ENCODE assay signal across 23 mouse cellular contexts in genomic region chr11:22061660-22062059, GRCm38 (mm10). TPM values are rescaled to one million over a fixed set of nuclear protein-coding genes. Genes with fewer than 3 reads are reported as not detected.
A peak's percentile ranks its signal among the peaks of the same experiment; 100 is the strongest.
DNase-seq lines count a peak whose midpoint lies in the region; ATAC-seq and TF ChIP-seq lines count a peak whose summit lies in the region.
"Had no signal": no experiment of that assay in that cellular context is flagged by ENCODE, and none has a peak within 500 bp of the region (broad histone marks: within the 10 kb centered on the region; RNA-seq: fewer than 3 reads in every experiment).

No protein-coding gene starts in this region.

- no peak overlapping the region for H3K9ac ChIP-seq in kidney, embryonic 15.5 days
- H3K9ac ChIP-seq: embryonic facial prominence, embryonic 12.5 days; embryonic facial prominence, embryonic 15.5 days; forebrain, postnatal 0 days; heart, embryonic 13.5 days; hindbrain, embryonic 13.5 days had no signal

- WGBS in kidney, embryonic 15.5 days: 32% methylated on average over 4 of the region's 4 CpGs

- no peaks in the 10 kb centered on the region for H3K4me1 ChIP-seq in kidney, embryonic 15.5 days
- H3K4me1 ChIP-seq: embryonic facial prominence, embryonic 12.5 days; embryonic facial prominence, embryonic 15.5 days; heart, embryonic 13.5 days had no signal

- H3K79me2 ChIP-seq in myocyte (ENCODE audit: control insufficient read depth, insufficient read depth): no peaks in the 10 kb centered on the region

- DNase-seq in kidney, postnatal 25 days: no peak
- peak; percentile 19 to 27 for DNase-seq in kidney, postnatal 4 days
- DNase-seq in kidney, postnatal 10 days: no peak
- no peak for DNase-seq in embryo, embryonic 10 days (ENCODE audit: low spot score)
- DNase-seq: adrenal gland, adult 8-10 months; adrenal gland, postnatal 25 days; cerebellum, adult 18-20 months; cerebellum, adult 9-10 months; cerebellum, postnatal 14 days; forebrain, postnatal 0 days; gastrocnemius, adult 2 months; gastrocnemius, postnatal 14 days; heart, adult 11 months had no signal

- H3K4me3 ChIP-seq in kidney, embryonic 15.5 days (replicated peaks): no peak overlapping the region
- no peak overlapping the region for H3K4me3 ChIP-seq in myocyte
- H3K4me3 ChIP-seq: embryonic facial prominence, embryonic 12.5 days; embryonic facial prominence, embryonic 15.5 days; gastrocnemius, adult 2 months; heart, embryonic 13.5 days; hindbrain, embryonic 10.5 days; hindbrain, embryonic 13.5 days had no signal

- H3K36me3 ChIP-seq in kidney, embryonic 15.5 days: no peaks in the 10 kb centered on the region
- no peaks in the 10 kb centered on the region for H3K36me3 ChIP-seq in myocyte (ENCODE audit: control insufficient read depth, insufficient read depth)
- H3K36me3 ChIP-seq: embryonic facial prominence, embryonic 15.5 days; hindbrain, embryonic 10.5 days had no signal

- peak; percentile 62; the same call in 1 of the 2 replicates for ATAC-seq in kidney, embryonic 15.5 days (replicated peaks; ENCODE audit: low FRiP score)
- ATAC-seq: activated CD4-positive, CD25-positive, alpha-beta regulatory T cell, adult 4 months; forebrain, embryonic 14.5 days; forebrain, postnatal 0 days; hindbrain, embryonic 16.5 days had no signal

- H3K9me3 ChIP-seq in kidney, embryonic 15.5 days (replicated peaks): no peaks in the 10 kb centered on the region
- H3K9me3 ChIP-seq: embryonic facial prominence, embryonic 12.5 days; embryonic facial prominence, embryonic 15.5 days; heart, embryonic 13.5 days; hindbrain, embryonic 10.5 days; hindbrain, embryonic 13.5 days had no signal

- no peak overlapping the region for H3K4me2 ChIP-seq in kidney, embryonic 15.5 days
- peak overlapping the region; percentile 14 for H3K4me2 ChIP-seq in myocyte (ENCODE audit: low read depth)
- H3K4me2 ChIP-seq: embryonic facial prominence, embryonic 12.5 days; embryonic facial prominence, embryonic 15.5 days; heart, embryonic 13.5 days; hindbrain, embryonic 13.5 days had no signal

- no peak for TF ChIP-seq POLR2A in myocyte (IDR thresholded peaks at IDR 0.05; ENCODE audit: insufficient read length, low read depth)

- no peak overlapping the region for H3ac ChIP-seq in myocyte (ENCODE audit: control insufficient read depth, insufficient read length)

- H3K27me3 ChIP-seq in kidney, embryonic 15.5 days: no peaks in the 10 kb centered on the region
- H3K27me3 ChIP-seq in myocyte (ENCODE audit: control insufficient read depth, insufficient read depth, insufficient read length): no peaks in the 10 kb centered on the region
- H3K27me3 ChIP-seq: embryonic facial prominence, embryonic 12.5 days; embryonic facial prominence, embryonic 15.5 days; heart, embryonic 13.5 days; hindbrain, embryonic 13.5 days had no signal

- no peak overlapping the region for H3K27ac ChIP-seq in kidney, embryonic 15.5 days
- H3K27ac ChIP-seq: embryonic facial prominence, embryonic 12.5 days; embryonic facial prominence, embryonic 15.5 days; gastrocnemius, adult 2 months; heart, embryonic 13.5 days; hindbrain, embryonic 10.5 days; hindbrain, embryonic 13.5 days had no signal

TF ChIP-seq in myocyte, 11 proteins besides CTCF, POLR2A, EP300 and RAD21:
- TF ChIP-seq CEBPB (IDR thresholded peaks at IDR 0.05; ENCODE audit: insufficient read depth, poor library complexity, severe bottlenecking): no peak
- peak; percentile 54 to 90 (median 88) for TF ChIP-seq MYOD1 (IDR thresholded peaks at IDR 0.05; ENCODE audit: control insufficient read depth in 1 of 3, insufficient read length in 2 of 3, low read depth in 2 of 3)
- TF ChIP-seq E2F4 (IDR thresholded peaks at IDR 0.05; ENCODE audit: insufficient read depth): no peak
- no peak for TF ChIP-seq REST (IDR thresholded peaks at IDR 0.05; ENCODE audit: insufficient read depth, insufficient read length)
- peak; percentile 92 for TF ChIP-seq TCF12 (IDR thresholded peaks at IDR 0.05; ENCODE audit: insufficient read depth, poor library complexity, severe bottlenecking)
- no peak for TF ChIP-seq MAX (IDR thresholded peaks at IDR 0.05; ENCODE audit: low read depth)
- no peak for TF ChIP-seq SRF (IDR thresholded peaks at IDR 0.05; ENCODE audit: control insufficient read depth, insufficient read length, low read depth)
- peak; percentile 9 to 87 (median 64) for TF ChIP-seq MYOG (IDR thresholded peaks at IDR 0.05; ENCODE audit: control insufficient read depth in 1 of 3, insufficient read depth in 1 of 3, insufficient read length in 2 of 3, low read depth in 2 of 3)
- peak; percentile 21 for TF ChIP-seq USF1 (IDR thresholded peaks at IDR 0.05; ENCODE audit: low read depth)

RNA-seq across cellular contexts. Expression of gene Otx1, which starts 59.0 kb away (rescaled TPM):
- 0.14 TPM in 1 of 2 replicates, not detected in the other for polyA plus RNA-seq in kidney, embryonic 15.5 days (2015; fragmentation: Nextera tagmentation; extraction: Ambion mirVana)
- polyA plus RNA-seq in myocyte (2012; fragmentation: generic; extraction: Trizol): 0.72 TPM

Comparison
In these comparisons a context has a peak if more than half of its experiments do, and no peak if none do; other contexts are left out.
1. DNase-seq: peak in kidney, postnatal 4 days (2 of 2); none in kidney, postnatal 25 days (0 of 2), kidney, postnatal 10 days (single experiment) and embryo, embryonic 10 days (single experiment).